Mouse (Mus musculus) heart, adult 9 months (tissue): ENCODE measurements at regions not wholly inside any gene's neighbourhood (a gene's known extent, or its start where the extent isn't known, plus 50 kb on each side); places are given as distances from the start of the nearest gene placed in this dataset.

Source experiments
- DNase-seq, 2 experiments: peaks; one replicate each; pipeline ENCODE4 v3.0.0; 2022; ENCODE audit warnings: low spot score in 2 of 2

GRCm38 (mm10) chr1:44957125-44957524 lies 354.2 kb upstream of the Col3a1 start:
- no peak for DNase-seq

DNA sequence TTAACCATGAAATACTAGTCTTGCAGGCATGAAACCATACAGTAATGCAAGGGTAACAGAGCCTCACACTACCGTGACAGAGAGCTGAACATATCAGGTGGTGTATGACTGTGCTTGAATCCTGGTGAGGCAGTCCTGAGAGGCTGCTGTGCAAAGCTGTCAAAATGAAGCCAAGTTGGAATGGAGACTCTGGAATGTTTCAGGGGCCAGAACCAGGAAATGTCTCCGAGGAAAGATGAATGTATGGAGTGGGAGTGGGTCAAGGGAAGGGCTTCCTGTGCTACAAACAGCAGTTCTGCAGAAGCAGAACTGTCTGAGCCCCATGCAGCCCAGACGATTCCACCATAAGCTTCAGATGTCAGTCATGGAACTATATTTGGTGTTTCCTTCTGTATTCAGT lies 324.2 kb upstream of the Col3a1 start:
- DNase-seq: no peak

DNA sequence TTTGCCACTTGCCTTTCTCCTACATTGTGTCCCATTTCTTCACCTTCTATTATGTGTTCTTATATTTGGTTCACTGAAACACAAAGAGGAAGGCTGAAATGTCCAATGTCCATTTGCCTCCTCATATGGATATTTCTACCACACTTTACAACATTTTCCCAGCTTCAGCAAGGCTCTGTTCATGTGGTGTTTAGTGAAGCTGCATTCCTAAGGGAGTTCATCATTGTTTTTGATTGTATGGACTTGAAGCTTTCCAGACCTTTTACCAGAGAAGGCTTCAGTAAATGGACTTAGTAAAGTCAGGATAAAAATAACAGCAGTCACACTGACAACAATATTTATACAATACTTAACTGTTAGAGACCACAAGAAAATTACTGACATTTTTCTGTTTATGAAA lies 290.8 kb upstream of the Col3a1 start:
- no peak for DNase-seq

DNA sequence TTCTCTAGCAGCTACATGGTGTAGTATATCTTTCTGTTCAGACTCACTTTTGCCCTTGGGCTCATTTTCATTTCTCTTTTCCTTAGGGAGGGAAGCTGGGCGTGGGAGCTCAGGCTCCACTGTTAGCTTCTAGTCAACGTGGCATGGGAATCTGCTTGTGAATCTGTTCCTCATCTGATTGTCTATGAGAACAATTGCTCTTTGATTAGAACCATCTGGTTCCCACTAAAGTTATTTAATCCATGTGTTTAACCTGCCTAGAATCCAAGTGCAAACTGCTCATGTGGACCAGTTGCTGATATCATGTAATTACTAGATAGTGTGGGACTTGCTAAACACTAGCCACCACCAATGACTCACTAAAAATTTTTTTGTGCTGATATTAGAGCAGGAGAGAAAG lies 290.1 kb upstream of the Col3a1 start:
- DNase-seq: peak; percentile 8 to 16

DNA sequence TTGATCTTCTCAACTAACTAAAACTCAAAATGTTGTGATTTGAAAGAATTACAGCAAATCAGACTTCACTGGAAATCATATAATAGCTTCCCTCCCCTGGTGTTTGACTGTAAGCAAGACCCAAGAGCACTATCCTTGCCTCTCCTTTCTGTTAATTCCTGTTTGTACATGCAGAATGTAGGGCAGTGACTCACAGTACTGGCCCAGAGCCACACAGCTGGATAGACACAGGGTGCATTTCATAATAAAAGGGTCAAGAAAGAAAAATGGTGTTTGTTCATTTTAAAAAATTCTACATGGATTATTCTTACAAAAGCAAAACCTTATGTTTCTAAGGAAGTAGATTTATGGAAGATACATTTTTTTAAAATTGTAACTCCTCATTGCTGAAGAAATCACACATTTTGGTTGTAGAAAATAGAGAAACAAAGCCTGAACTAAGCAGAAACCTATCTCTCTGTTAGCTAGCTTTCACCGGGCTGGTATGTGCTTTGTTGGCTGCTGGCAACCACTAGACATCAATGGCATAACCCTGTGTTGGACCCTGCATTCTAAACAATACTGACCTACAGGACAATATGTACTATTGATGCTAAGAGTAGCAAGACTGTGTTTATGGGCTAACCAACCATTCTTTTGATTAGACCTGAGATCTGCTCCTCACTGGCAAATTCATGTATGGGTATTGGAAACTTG lies 289.0 kb upstream of the Col3a1 start:
- peak; percentile 80 to 81 for DNase-seq

- no peak for DNase-seq
Observed at GRCm38 (mm10) chr1:45023336-45023735, 288.0 kb upstream of the Col3a1 start.

- DNase-seq: peak in 1 of 2 experiments; percentile 23
Observed at GRCm38 (mm10) chr1:45031436-45032027, 279.8 kb upstream of the Col3a1 start.

DNA sequence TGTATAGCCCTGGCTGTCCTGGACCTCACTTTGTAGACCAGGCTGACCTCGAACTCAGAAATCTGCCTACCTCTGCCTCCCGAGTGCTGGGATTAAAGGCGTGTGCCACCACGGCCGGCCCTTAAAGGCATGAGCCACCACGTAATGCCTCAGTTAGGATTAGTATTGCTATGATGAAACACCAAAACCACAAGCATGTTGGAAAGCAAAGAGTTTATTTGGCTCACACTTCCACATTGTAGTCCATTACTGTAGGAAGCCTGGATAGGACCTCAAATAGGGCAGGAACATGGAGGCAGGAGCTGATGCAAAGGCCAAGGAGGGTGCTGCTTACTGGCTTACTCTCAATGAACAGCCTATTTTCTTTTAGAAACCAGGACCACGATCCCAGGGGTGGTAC lies 278.0 kb upstream of the Col3a1 start:
- DNase-seq: no peak

GRCm38 (mm10) chr1:45041328-45041727 lies 270.0 kb upstream of the Col3a1 start:
- DNase-seq: no peak

DNA sequence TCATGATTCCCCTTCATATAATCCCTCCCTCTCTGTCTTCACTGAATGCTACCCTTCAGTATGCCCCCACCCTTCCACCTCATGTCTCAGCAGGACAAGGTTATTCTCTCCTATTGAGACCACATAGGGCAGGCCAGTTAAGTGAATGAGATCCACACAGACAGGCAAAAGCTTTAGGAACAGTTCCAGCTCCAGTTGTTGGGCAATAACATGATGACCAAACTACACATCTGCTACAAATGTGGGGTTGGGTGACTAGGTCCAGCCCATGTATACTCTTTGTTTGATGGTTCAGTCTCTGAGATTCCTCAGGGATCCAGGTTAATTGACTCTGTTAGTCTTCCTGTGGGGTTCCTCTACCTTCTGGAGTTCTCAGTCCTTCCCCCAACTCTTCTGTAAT lies 269.5 kb upstream of the Col3a1 start:
- peak in 1 of 2 experiments; percentile 27 for DNase-seq

GRCm38 (mm10) chr1:45043245-45043926 lies 268.0 kb upstream of the Col3a1 start:
- DNase-seq: peak; percentile 37 to 50

GRCm38 (mm10) chr1:45090841-45091535 lies 220.3 kb upstream of the Col3a1 start:
- DNase-seq: no peak

DNA sequence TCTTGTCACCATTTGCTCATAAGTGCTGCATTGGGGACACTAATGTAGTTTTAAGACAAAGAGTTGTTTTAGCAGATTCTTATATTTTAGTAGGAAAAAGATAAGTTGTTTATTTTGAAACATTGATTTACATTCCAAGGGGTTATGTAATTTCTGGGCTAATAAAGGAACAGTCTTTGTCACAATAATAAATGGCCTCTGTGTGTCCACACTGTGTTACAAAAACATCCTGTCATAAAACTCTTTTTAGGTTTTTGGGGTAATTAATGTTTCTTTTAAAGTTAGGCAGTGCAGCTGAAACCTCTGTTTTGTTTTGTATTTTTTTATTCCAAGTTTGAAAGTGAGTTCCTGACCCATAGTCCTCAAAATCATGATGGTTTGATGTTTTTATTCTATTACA lies 210.4 kb upstream of the Col3a1 start:
- DNase-seq: no peak

- DNase-seq: peak; percentile 19 to 20
Observed at GRCm38 (mm10) chr1:45116409-45117144, 194.8 kb upstream of the Col3a1 start.

DNA sequence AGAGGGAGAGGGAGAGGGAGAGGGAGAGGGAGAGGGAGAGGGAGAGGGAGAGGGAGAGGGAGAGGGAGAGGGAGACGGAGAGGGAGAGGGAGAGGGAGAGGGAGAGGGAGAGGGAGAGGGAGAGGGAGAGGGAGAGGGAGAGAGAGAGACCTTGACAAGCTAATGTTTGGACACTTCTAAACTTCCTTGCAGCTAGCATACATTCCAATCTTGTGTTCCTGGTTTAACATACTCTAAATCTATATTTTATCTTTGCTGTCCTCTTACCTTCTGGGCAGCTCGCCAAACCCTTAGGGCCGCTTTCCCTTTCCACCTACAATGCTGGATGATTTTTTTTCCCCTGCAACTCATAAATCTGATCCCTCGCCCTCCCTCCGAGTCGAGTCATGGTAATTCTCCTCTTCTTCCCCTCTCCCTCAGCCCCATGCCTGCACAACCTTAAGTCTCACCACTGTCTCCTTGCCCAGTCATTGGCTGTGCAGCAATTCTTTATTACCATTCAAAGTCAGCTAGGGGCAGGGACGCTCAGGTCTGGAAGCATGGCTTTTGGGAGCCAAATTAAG lies 176.1 kb upstream of the Col3a1 start:
- no peak for DNase-seq

GRCm38 (mm10) chr1:45147019-45147418 lies 164.3 kb upstream of the Col3a1 start:
- DNase-seq: peak in 1 of 2 experiments; percentile 10

GRCm38 (mm10) chr1:45181632-45182031 lies 129.7 kb upstream of the Col3a1 start:
- no peak for DNase-seq

- no peak for DNase-seq
Observed at GRCm38 (mm10) chr1:45185341-45185740, 126.0 kb upstream of the Col3a1 start.

DNA sequence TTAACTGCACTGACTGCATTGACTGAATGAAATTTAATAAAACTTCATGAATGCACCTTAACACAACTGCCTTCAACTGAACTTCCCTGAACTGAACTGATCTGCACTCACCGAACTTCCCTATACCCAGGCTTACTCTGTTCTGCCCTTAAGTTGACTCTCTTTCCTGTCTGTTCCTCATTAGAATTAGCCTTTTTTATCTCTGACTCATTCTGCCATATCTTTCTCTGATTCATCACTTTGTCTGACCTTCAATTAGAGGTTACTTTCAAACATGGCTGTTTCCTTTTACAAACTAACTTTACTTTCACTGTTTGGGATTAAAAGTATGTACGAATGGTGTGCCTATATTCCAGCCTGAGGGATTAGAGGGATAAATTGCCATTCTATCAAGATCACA lies 103.4 kb upstream of the Col3a1 start:
- DNase-seq: no peak

DNA sequence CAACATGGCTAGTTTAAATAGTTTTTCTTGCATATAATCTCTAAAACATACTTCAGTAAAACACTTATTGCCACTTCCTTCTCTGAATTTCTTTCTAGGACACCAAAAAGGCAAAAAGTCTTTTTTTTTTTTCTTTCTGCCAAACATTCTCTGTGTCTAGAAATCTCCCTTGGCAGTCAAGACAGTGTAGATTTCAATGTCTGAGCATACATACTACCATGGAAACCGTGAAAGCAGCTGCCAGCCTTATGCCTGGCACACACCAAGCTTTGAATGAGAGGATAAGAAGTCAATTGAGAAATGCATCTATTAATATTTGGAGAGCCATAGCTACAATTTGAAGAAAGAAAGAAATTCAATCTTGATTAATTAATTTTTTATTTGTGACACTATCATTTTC lies 95.1 kb upstream of the Col3a1 start:
- no peak for DNase-seq
